Mouse (Mus musculus): ENCODE measurements around the gene Rbks.

DNA sequence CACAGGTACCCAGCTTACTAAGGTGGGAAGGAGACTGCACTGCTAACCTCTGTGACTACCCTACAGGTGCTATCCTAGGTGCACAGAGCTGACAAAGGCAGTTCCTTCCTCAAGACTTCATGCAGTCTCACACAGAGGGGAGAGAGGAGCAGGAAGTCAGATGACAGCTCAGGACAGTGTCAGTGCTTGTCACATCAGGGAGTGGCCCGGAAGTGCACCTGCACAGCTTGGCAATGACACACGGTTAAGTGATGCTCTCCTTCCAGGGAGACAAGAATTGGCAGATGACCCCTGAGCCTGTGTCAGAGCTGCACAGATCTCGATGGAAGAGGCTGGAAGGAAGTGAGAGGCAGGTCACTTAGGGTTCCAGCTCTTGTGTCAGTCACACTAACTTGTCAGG is 115.5 kb downstream of the Rbks start:
- TF ChIP-seq CTCF (IDR thresholded peaks at IDR 0.05; ENCODE audit: low read depth, low read length) (no peak), EP300 (IDR thresholded peaks at IDR 0.05; ENCODE audit: insufficient read depth, low read depth, low read length) (no peak), POLR2A (IDR thresholded peaks at IDR 0.05; ENCODE audit: insufficient read depth, low read length) (no peak)

Measured in ES-Bruce4 (cell line).